Mouse (Mus musculus): ENCODE measurements around the gene Olfr311. TPM values are rescaled to one million over a fixed set of nuclear protein-coding genes. Genes with fewer than 3 reads are reported as not detected.
"Not testable (repeated sequence)": the region's sequence is repeated elsewhere in the genome, so short reads cannot be mapped to it uniquely, and the experiment has no call there.

Gene Olfr311
- polyA plus RNA-seq, 1 experiment from 2014 or later = not detected

- no peak overlapping the region for H3K4me3 ChIP-seq (ENCODE audit: low read depth, low read length)
- H3K9ac ChIP-seq (ENCODE audit: low read depth, low read length) = no peak overlapping the region
- peaks cover 13% of the 10 kb centered on the region for H3K4me1 ChIP-seq (ENCODE audit: control insufficient read depth, insufficient read depth, low read length)
- H3K27me3 ChIP-seq (ENCODE audit: control insufficient read depth, insufficient read depth, low read depth, low read length) = no peaks in the 10 kb centered on the region
- H3K36me3 ChIP-seq (ENCODE audit: control insufficient read depth, insufficient read depth, low read length) = no peaks in the 10 kb centered on the region
- WGBS = 85% methylated on average over 2 of the region's 2 CpGs
- H3K4me2 ChIP-seq (ENCODE audit: low read length) = no peak overlapping the region
- H3K9me3 ChIP-seq (replicated peaks; ENCODE audit: control insufficient read depth, low read length, poor library complexity, severe bottlenecking) = no peaks in the 10 kb centered on the region
- no peak for ATAC-seq
- H3K27ac ChIP-seq (ENCODE audit: low read length) = no peak overlapping the region
Measured at GRCm38 (mm10) chr11:58804393-58804792, 34.7 kb upstream of the Olfr311 start.

GRCm38 (mm10) chr11:58812001-58812400 lies 27.1 kb upstream of the Olfr311 start:
- no peak overlapping the region for H3K4me3 ChIP-seq (ENCODE audit: low read depth, low read length)
- H3K27ac ChIP-seq (ENCODE audit: low read length) = no peak overlapping the region
- no peaks in the 10 kb centered on the region for H3K27me3 ChIP-seq (ENCODE audit: control insufficient read depth, insufficient read depth, low read depth, low read length)
- H3K4me1 ChIP-seq (ENCODE audit: control insufficient read depth, insufficient read depth, low read length) = no peaks in the 10 kb centered on the region
- ATAC-seq = no peak
- H3K9me3 ChIP-seq (replicated peaks; ENCODE audit: control insufficient read depth, low read length, poor library complexity, severe bottlenecking) = no peaks in the 10 kb centered on the region
- H3K9ac ChIP-seq (ENCODE audit: low read depth, low read length) = no peak overlapping the region
- H3K4me2 ChIP-seq (ENCODE audit: low read length) = no peak overlapping the region
- no peaks in the 10 kb centered on the region for H3K36me3 ChIP-seq (ENCODE audit: control insufficient read depth, insufficient read depth, low read length)
- 0% methylated on average over 1 of the region's 1 CpGs for WGBS

GRCm38 (mm10) chr11:58814700-58815099 lies 24.4 kb upstream of the Olfr311 start, which contains the start of gene Olfr313:
Gene Olfr313 (plus strand): TSS chr11:58815000.
- ATAC-seq; H3K36me3 ChIP-seq (ENCODE audit: control insufficient read depth, insufficient read depth, low read length); H3K4me2 ChIP-seq (ENCODE audit: low read length); H3K27me3 ChIP-seq (ENCODE audit: control insufficient read depth, insufficient read depth, low read depth, low read length); H3K4me3 ChIP-seq (ENCODE audit: low read depth, low read length); H3K9me3 ChIP-seq (replicated peaks; ENCODE audit: control insufficient read depth, low read length, poor library complexity, severe bottlenecking); H3K9ac ChIP-seq (ENCODE audit: low read depth, low read length); H3K4me1 ChIP-seq (ENCODE audit: control insufficient read depth, insufficient read depth, low read length); H3K27ac ChIP-seq (ENCODE audit: low read length): not testable (repeated sequence)
- WGBS = 64% methylated on average over 1 of the region's 1 CpGs

DNA sequence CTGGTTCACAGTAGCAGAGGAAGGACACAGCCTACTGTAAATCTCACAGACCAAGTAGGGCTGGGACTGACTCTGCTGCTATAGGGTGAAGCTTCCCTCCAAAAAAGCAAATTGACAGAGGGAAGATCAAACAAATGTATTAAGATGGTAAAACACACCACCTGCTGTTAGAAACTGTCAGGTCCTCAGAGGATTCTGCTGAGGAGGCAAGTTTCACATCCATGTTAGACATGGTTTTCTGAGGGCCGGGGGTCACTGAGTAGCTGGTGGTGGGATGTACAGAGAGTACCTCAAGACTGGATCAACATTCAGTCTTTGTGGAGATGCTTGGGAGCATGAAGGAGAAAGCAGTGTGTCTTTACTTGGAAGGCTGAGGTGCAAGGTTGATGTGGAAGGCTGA lies 23.4 kb upstream of the Olfr311 start:
- no peak overlapping the region for H3K4me3 ChIP-seq (ENCODE audit: low read depth, low read length)
- no peaks in the 10 kb centered on the region for H3K36me3 ChIP-seq (ENCODE audit: control insufficient read depth, insufficient read depth, low read length)
- 81% methylated on average over 1 of the region's 1 CpGs for WGBS
- H3K4me1 ChIP-seq (ENCODE audit: control insufficient read depth, insufficient read depth, low read length) = no peaks in the 10 kb centered on the region
- no peaks in the 10 kb centered on the region for H3K9me3 ChIP-seq (replicated peaks; ENCODE audit: control insufficient read depth, low read length, poor library complexity, severe bottlenecking)
- H3K4me2 ChIP-seq (ENCODE audit: low read length) = no peak overlapping the region
- no peaks in the 10 kb centered on the region for H3K27me3 ChIP-seq (ENCODE audit: control insufficient read depth, insufficient read depth, low read depth, low read length)
- H3K9ac ChIP-seq (ENCODE audit: low read depth, low read length) = no peak overlapping the region
- no peak for ATAC-seq
- H3K27ac ChIP-seq (ENCODE audit: low read length) = no peak overlapping the region

DNA sequence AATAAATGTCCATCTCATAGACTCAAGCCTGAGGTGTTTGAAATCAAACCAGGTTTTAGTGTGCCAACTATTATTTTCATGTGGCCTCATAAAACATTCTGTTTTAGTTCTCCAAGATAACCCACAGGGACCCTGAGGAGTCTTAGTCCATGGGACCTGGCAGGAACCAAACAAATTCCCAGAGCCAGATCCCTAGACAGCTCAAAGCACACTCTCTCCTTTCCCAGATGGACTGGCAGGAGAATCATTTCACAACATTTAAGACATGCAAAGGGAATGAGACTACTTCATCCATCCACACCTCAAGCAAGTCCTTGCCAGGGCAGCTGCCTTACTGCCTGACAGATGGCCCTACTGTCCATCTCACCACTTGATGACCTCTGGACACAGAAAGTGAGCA lies 10.1 kb upstream of the Olfr311 start, which contains the start of gene Olfr312:
Olfr312 (plus strand) TSS at position 301 of the 400 bp plus-strand sequence.
- H3K9ac ChIP-seq (ENCODE audit: low read depth, low read length); H3K27ac ChIP-seq (ENCODE audit: low read length); ATAC-seq; H3K4me2 ChIP-seq (ENCODE audit: low read length); H3K36me3 ChIP-seq (ENCODE audit: control insufficient read depth, insufficient read depth, low read length); H3K4me1 ChIP-seq (ENCODE audit: control insufficient read depth, insufficient read depth, low read length); H3K9me3 ChIP-seq (replicated peaks; ENCODE audit: control insufficient read depth, low read length, poor library complexity, severe bottlenecking); H3K27me3 ChIP-seq (ENCODE audit: control insufficient read depth, insufficient read depth, low read depth, low read length); H3K4me3 ChIP-seq (ENCODE audit: low read depth, low read length): not testable (repeated sequence)

- Histone ChIP-seq H3K4me1 (ENCODE audit: control insufficient read depth, insufficient read depth, low read length) (no peaks in the 10 kb centered on the region), H3K9ac (ENCODE audit: low read depth, low read length) (no peak overlapping the region), H3K4me2 (ENCODE audit: low read length) (no peak overlapping the region), H3K36me3 (ENCODE audit: control insufficient read depth, insufficient read depth, low read length) (no peaks in the 10 kb centered on the region), H3K9me3 (replicated peaks; ENCODE audit: control insufficient read depth, low read length, poor library complexity, severe bottlenecking) (no peaks in the 10 kb centered on the region), H3K27me3 (ENCODE audit: control insufficient read depth, insufficient read depth, low read depth, low read length) (no peaks in the 10 kb centered on the region), H3K4me3 (ENCODE audit: low read depth, low read length) (no peak overlapping the region), H3K27ac (ENCODE audit: low read length) (no peak overlapping the region)
- 75% methylated on average over 3 of the region's 3 CpGs for WGBS
- ATAC-seq = no peak
Measured at GRCm38 (mm10) chr11:58829764-58830163, 9.3 kb upstream of the Olfr311 start.

DNA sequence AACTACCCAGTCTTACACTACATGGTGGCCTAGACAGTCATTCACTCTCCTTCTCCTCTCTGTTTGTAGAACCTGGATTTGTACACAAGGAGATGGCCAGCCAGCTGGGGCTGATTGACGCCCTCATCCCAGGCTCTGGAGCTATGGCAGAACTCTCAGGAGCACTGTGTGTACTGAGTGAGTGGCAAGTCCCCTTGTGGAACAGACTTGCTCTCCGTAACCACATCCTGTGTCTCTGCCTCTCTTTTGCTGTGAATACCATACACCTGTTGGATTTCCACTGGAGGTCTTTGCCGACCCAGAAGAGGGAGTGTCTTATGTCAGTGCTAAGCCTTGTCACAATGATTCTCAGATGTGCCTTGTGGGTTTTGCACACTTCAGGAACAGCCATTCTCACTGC lies 6.5 kb upstream of the Olfr311 start:
- not testable (repeated sequence) for H3K27me3 ChIP-seq (ENCODE audit: control insufficient read depth, insufficient read depth, low read depth, low read length); H3K27ac ChIP-seq (ENCODE audit: low read length); H3K4me3 ChIP-seq (ENCODE audit: low read depth, low read length); H3K4me2 ChIP-seq (ENCODE audit: low read length); H3K9me3 ChIP-seq (replicated peaks; ENCODE audit: control insufficient read depth, low read length, poor library complexity, severe bottlenecking); ATAC-seq; H3K36me3 ChIP-seq (ENCODE audit: control insufficient read depth, insufficient read depth, low read length); H3K4me1 ChIP-seq (ENCODE audit: control insufficient read depth, insufficient read depth, low read length); H3K9ac ChIP-seq (ENCODE audit: low read depth, low read length)
- WGBS = 87% methylated on average over 3 of the region's 3 CpGs

GRCm38 (mm10) chr11:58846919-58847461 lies 7.9 kb downstream of the Olfr311 start, which contains the start of gene Gm12258:
Gene Gm12258 (plus strand): TSS chr11:58847158.
- H3K4me3 ChIP-seq (ENCODE audit: low read depth, low read length) = peak within 1 kb of the TSS; percentile 64
- H3K9ac ChIP-seq (ENCODE audit: low read depth, low read length) = peak within 1 kb of the TSS; percentile 88
- 0% methylated on average over 24 of the region's 24 CpGs for WGBS
- peak within 1 kb of the TSS; percentile 86 for H3K27ac ChIP-seq (ENCODE audit: low read length)
- peaks cover 20% of the 10 kb centered on the region for H3K36me3 ChIP-seq (ENCODE audit: control insufficient read depth, insufficient read depth, low read length)
- no peaks in the 10 kb centered on the region for H3K9me3 ChIP-seq (replicated peaks; ENCODE audit: control insufficient read depth, low read length, poor library complexity, severe bottlenecking)
- no peaks in the 10 kb centered on the region for H3K27me3 ChIP-seq (ENCODE audit: control insufficient read depth, insufficient read depth, low read depth, low read length)
- H3K4me1 ChIP-seq (ENCODE audit: control insufficient read depth, insufficient read depth, low read length) = peaks cover 11% of the 10 kb centered on the region
- peak; percentile 100 for ATAC-seq
- peak within 1 kb of the TSS; percentile 69 for H3K4me2 ChIP-seq (ENCODE audit: low read length)

GRCm38 (mm10) chr11:58847636-58848035 lies 8.6 kb downstream of the Olfr311 start:
- Histone ChIP-seq H3K27ac (ENCODE audit: low read length) (peak overlapping the region; percentile 86; the same call in 1 of the 2 replicates), H3K27me3 (ENCODE audit: control insufficient read depth, insufficient read depth, low read depth, low read length) (no peaks in the 10 kb centered on the region), H3K4me3 (ENCODE audit: low read depth, low read length) (peak overlapping the region; percentile 64), H3K4me2 (ENCODE audit: low read length) (peak overlapping the region; percentile 69), H3K9ac (ENCODE audit: low read depth, low read length) (peak overlapping the region; percentile 88), H3K36me3 (ENCODE audit: control insufficient read depth, insufficient read depth, low read length) (peaks cover 20% of the 10 kb centered on the region), H3K9me3 (replicated peaks; ENCODE audit: control insufficient read depth, low read length, poor library complexity, severe bottlenecking) (no peaks in the 10 kb centered on the region), H3K4me1 (ENCODE audit: control insufficient read depth, insufficient read depth, low read length) (peaks cover 11% of the 10 kb centered on the region)
- peak; percentile 23; the same call in 1 of the 2 replicates for ATAC-seq
- WGBS = 46% methylated on average over 9 of the region's 9 CpGs
